Mouse (Mus musculus): ENCODE results near the gene Caskin1. TPM values are rescaled to one million over a fixed set of nuclear protein-coding genes. Genes with fewer than 3 reads are reported as not detected.

Gene Caskin1
- polyA plus RNA-seq, 1 experiment from 2014 or later, result 0.84 TPM

DNA sequence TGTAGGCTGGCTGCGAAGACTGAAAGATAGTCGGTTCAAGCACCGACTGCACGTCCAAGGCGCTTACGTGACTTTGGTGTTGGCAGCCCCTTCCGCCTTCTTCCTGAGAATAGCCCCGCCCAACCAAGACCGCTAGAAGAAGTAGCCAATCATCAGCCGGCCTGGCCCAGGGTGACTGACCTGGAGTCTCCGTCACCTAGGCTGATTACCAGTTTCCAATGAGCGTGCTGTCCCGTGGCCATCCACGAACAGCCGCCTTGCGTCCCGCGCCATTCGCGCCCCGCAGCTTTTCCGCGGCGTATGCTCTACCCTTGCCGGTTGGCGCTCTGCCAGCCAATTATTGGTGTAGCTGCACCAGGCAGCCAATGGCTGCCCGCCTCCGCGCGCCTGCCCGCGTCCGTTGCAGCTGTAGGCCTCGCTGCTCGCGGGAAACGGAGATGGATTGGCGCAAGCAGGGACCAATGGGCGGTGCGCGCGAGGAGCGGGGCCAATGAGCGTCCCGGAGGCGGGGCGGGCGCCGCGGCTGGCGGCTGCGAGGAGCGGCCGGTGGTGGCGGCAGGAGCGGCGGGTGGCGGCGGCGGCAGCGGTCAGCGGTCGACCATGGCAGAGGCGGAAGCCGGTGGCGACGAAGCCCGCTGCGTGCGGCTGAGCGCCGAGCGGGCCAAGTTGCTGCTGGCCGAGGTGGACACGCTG is 18.3 kb upstream of the Caskin1 start, which contains the start of the genes E4f1 and Pgp:
E4f1 (minus strand) TSS at position 404 of the 693 bp plus-strand sequence.
Pgp (plus strand) TSS at position 483 of the 693 bp plus-strand sequence.
- ATAC-seq (ENCODE audit: low FRiP score, low TSS enrichment) (peak; percentile 97), DNase-seq (ENCODE audit: low spot score) (peak; percentile 99)
- no peaks in the 10 kb centered on the region for H3K9me3 ChIP-seq (ENCODE audit: control insufficient read depth, low read length)
- peak within 1 kb of the TSS; percentile 89 for H3K27ac ChIP-seq (replicated peaks)
- H3K4me2 ChIP-seq (replicated peaks; ENCODE audit: low read depth), result peak within 1 kb of the TSS; percentile 97
- H3K9ac ChIP-seq (ENCODE audit: low read length), result peak within 1 kb of the TSS; percentile 87
- no peaks in the 10 kb centered on the region for H3K27me3 ChIP-seq (ENCODE audit: control insufficient read depth, insufficient read depth, low read length)
- peaks cover 6% of the 10 kb centered on the region; the same call in 1 of the 2 replicates for H3K36me3 ChIP-seq (ENCODE audit: control insufficient read depth, insufficient read depth, low read length)
- WGBS, result under 1% methylated on average over 53 of the region's 75 CpGs
- H3K4me3 ChIP-seq (ENCODE audit: low read depth, low read length), result peak within 1 kb of the TSS; percentile 78
- 0 out of 2 replicates have a peak, but pooled peaks cover 6% of the 10 kb centered on the region for H3K4me1 ChIP-seq (replicated peaks; ENCODE audit: control insufficient read depth, insufficient read depth)
- no peak for TF ChIP-seq CTCF (IDR thresholded peaks at IDR 0.05; ENCODE audit: low read depth)
- no peak for TF ChIP-seq EP300 (optimal IDR thresholded peaks at IDR 0.05)

DNA sequence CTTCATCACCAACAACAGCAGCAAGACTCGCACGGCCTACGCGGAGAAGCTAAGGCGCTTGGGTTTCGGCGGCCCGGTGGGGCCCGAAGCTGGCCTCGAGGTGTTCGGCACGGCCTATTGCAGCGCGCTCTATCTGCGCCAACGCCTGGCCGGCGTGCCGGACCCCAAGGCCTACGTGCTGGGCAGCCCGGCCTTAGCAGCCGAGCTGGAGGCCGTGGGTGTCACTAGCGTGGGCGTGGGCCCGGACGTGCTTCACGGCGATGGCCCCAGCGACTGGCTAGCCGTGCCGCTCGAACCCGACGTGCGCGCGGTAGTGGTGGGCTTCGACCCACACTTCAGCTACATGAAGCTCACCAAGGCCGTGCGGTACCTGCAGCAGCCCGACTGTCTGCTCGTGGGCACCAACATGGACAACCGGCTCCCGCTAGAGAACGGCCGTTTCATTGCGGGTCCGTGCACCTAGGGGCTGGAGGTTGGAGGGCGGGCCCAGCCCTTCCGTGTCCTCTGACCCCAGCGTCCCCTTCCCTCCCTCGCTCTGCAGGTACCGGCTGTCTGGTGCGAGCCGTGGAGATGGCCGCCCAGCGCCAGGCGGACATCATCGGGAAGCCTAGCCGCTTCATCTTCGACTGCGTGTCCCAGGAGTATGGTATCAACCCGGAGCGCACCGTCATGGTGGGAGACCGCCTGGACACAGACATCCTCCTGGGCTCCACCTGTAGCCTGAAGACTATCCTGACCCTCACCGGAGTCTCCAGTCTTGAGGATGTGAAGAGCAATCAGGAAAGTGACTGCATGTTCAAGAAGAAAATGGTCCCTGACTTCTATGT is 17.5 kb upstream of the Caskin1 start:
- peak; percentile 56 for DNase-seq (ENCODE audit: low spot score)
- Histone ChIP-seq H3K27me3 (ENCODE audit: control insufficient read depth, insufficient read depth, low read length) (no peaks in the 10 kb centered on the region), H3K9ac (ENCODE audit: low read length) (peak overlapping the region; percentile 87), H3K36me3 (ENCODE audit: control insufficient read depth, insufficient read depth, low read length) (peaks cover 12% of the 10 kb centered on the region; the same call in 1 of the 2 replicates), H3K4me2 (replicated peaks; ENCODE audit: low read depth) (peak overlapping the region; percentile 97), H3K9me3 (ENCODE audit: control insufficient read depth, low read length) (no peaks in the 10 kb centered on the region), H3K27ac (replicated peaks) (peak overlapping the region; percentile 89), H3K4me3 (ENCODE audit: low read depth, low read length) (peak overlapping the region; percentile 78), H3K4me1 (replicated peaks; ENCODE audit: control insufficient read depth, insufficient read depth) (0 out of 2 replicates have a peak, but pooled peaks cover 6% of the 10 kb centered on the region)
- WGBS, result 1% methylated on average over 66 of the region's 68 CpGs
- TF ChIP-seq CTCF (IDR thresholded peaks at IDR 0.05; ENCODE audit: low read depth), result no peak; the same call in 1 of the 2 replicates
- no peak for TF ChIP-seq EP300 (optimal IDR thresholded peaks at IDR 0.05)
- ATAC-seq (ENCODE audit: low FRiP score, low TSS enrichment), result no peak; the same call in 1 of the 2 replicates

DNA sequence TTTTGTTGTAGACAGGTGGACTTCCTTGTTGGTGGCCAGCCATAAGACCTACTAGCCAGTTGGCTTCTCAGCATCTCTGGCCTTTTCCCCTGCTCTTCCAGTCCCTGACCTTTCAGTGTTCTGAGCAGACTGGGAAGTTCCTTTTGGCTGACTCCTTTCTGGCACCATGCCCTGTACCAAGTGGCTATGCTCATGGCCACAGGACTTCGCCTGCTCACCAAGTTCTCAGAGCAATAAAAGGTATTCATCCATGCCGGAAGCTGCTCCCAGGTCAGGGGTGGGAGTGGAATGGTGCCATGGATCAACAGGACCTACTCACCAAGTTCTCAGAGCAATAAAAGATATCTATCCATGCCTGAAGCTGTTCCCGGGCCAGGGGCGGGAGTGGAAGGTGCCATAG is 15.9 kb upstream of the Caskin1 start:
- no peaks in the 10 kb centered on the region for H3K27me3 ChIP-seq (ENCODE audit: control insufficient read depth, insufficient read depth, low read length)
- H3K36me3 ChIP-seq (ENCODE audit: control insufficient read depth, insufficient read depth, low read length), result peaks cover 23% of the 10 kb centered on the region
- H3K9me3 ChIP-seq (ENCODE audit: control insufficient read depth, low read length), result no peaks in the 10 kb centered on the region
- H3K4me2 ChIP-seq (replicated peaks; ENCODE audit: low read depth), result 0 out of 2 replicates have a peak overlapping the region, but pooled peaks have one; percentile 8
- H3K4me3 ChIP-seq (ENCODE audit: low read depth, low read length), result no peak overlapping the region
- ATAC-seq (ENCODE audit: low FRiP score, low TSS enrichment) (no peak), DNase-seq (ENCODE audit: low spot score) (peak; percentile 74)
- peak overlapping the region; percentile 75 for H3K27ac ChIP-seq (replicated peaks)
- H3K4me1 ChIP-seq (replicated peaks; ENCODE audit: control insufficient read depth, insufficient read depth), result 0 out of 2 replicates have a peak, but pooled peaks cover 6% of the 10 kb centered on the region
- H3K9ac ChIP-seq (ENCODE audit: low read length), result no peak overlapping the region
- 54% methylated on average over 4 of the region's 4 CpGs for WGBS
- TF ChIP-seq EP300 (optimal IDR thresholded peaks at IDR 0.05), result no peak
- TF ChIP-seq CTCF (IDR thresholded peaks at IDR 0.05; ENCODE audit: low read depth), result no peak

DNA sequence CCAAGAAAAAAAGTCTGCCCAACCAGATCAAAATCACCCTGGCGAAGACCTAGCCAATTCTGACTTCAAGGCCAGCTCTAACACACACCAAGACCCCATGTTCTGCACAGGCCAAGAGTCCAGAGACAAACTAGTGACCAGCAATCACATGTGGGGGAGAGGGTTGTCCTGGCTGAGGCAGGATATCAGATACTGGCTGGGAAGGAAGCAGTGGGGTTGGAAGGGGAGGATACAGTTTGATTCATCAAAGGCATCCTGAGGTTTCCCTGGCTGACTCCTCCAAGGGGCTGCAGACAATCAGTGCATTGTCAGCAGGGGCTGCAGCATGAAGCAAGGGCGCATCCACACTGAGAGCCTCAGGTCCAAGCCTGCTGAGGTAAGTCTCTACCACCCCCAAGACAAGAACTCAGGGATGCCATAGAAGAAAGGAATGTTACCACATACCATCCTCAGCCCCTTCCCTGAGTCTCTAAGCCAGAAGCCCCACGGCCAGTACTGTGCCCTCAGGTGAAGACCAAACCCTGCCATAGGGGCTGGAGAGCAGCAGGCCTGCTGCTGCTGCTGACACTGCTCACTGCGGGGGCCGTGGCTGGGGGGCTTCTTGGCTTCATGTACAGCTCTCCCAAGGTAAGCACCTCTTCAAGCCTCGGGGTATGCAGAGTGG is 14.7 kb upstream of the Caskin1 start, which contains the start of gene Bricd5:
Bricd5 (plus strand) TSS at position 273 of the 664 bp plus-strand sequence.
- Histone ChIP-seq H3K36me3 (ENCODE audit: control insufficient read depth, insufficient read depth, low read length) (peaks cover 23% of the 10 kb centered on the region), H3K27ac (replicated peaks) (peak within 1 kb of the TSS; percentile 75), H3K27me3 (ENCODE audit: control insufficient read depth, insufficient read depth, low read length) (no peaks in the 10 kb centered on the region), H3K9me3 (ENCODE audit: control insufficient read depth, low read length) (no peaks in the 10 kb centered on the region), H3K9ac (ENCODE audit: low read length) (no peak within 1 kb of the TSS), H3K4me2 (replicated peaks; ENCODE audit: low read depth) (0 out of 2 replicates have a peak within 1 kb of the TSS, but pooled peaks have one; percentile 8), H3K4me3 (ENCODE audit: low read depth, low read length) (no peak within 1 kb of the TSS), H3K4me1 (replicated peaks; ENCODE audit: control insufficient read depth, insufficient read depth) (peaks cover 11% of the 10 kb centered on the region; the same call in 1 of the 2 replicates)
- WGBS, result 83% methylated on average over 6 of the region's 6 CpGs
- DNase-seq (ENCODE audit: low spot score) (no peak), ATAC-seq (ENCODE audit: low FRiP score, low TSS enrichment) (no peak)
- TF ChIP-seq EP300 (optimal IDR thresholded peaks at IDR 0.05) (no peak), CTCF (IDR thresholded peaks at IDR 0.05; ENCODE audit: low read depth) (no peak)

DNA sequence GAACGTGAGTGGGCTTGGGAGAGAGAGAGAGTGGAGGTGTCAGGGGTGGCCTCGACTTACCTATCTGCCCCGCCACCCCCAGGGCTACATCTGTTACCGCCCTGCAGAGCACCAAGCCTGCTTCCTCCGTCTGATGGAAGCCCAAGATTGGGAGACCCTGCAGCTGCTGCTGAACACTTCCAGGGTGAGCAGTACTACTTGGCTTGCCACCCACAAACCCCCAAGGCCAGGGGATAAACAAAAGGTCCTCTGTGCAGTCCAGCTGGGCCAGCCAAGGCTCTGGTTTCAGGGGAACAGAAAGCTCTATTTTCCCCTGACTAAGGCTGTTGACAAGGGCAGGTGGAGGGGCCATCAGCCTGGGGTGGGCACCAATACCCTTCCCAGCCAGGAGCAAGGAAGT is 13.8 kb upstream of the Caskin1 start:
- Histone ChIP-seq H3K36me3 (ENCODE audit: control insufficient read depth, insufficient read depth, low read length) (peaks cover 23% of the 10 kb centered on the region), H3K4me3 (ENCODE audit: low read depth, low read length) (no peak overlapping the region), H3K9ac (ENCODE audit: low read length) (no peak overlapping the region), H3K4me2 (replicated peaks; ENCODE audit: low read depth) (no peak overlapping the region), H3K27ac (replicated peaks) (no peak overlapping the region; the same call in 1 of the 2 replicates), H3K4me1 (replicated peaks; ENCODE audit: control insufficient read depth, insufficient read depth) (peaks cover 11% of the 10 kb centered on the region; the same call in 1 of the 2 replicates), H3K9me3 (ENCODE audit: control insufficient read depth, low read length) (no peaks in the 10 kb centered on the region), H3K27me3 (ENCODE audit: control insufficient read depth, insufficient read depth, low read length) (no peaks in the 10 kb centered on the region)
- 81% methylated on average over 5 of the region's 5 CpGs for WGBS
- ATAC-seq (ENCODE audit: low FRiP score, low TSS enrichment), result no peak
- TF ChIP-seq EP300 (optimal IDR thresholded peaks at IDR 0.05) (no peak), CTCF (IDR thresholded peaks at IDR 0.05; ENCODE audit: low read depth) (no peak)
- DNase-seq (ENCODE audit: low spot score), result no peak

Data from stomach, postnatal 0 days (tissue).